Mouse (Mus musculus) G1E (cell line): Measurements from ENCODE around the gene Rabepk. TPM values are rescaled to one million over a fixed set of nuclear protein-coding genes. Genes with fewer than 3 reads are reported as not detected.
A peak's percentile ranks its signal among the peaks of the same experiment; 100 is the strongest.
"Not testable (repeated sequence)": the region's sequence is repeated elsewhere in the genome, so short reads cannot be mapped to it uniquely, and the experiment has no call there.

ENCODE experiments used
- ATAC-seq: 2 replicates; pipeline ENCODE4 v1.8.0; 2016; ENCODE audit warnings: mild to moderate bottlenecking; ENCODE audit not compliant: insufficient number of reproducible peaks, poor library complexity, low FRiP score, severe bottlenecking; ENCODE audit errors: extremely low read depth
- DNase-seq: peaks from one replicate; pipeline ENCODE4 v3.0.0; 2012; ENCODE audit warnings: low spot score
- H3K27me3 ChIP-seq: 2 replicates; pipeline ENCODE4 v1.6.1; 2012; ENCODE audit warnings: mild to moderate bottlenecking, low read length, inconsistent platforms; ENCODE audit not compliant: insufficient read depth
- H3K36me3 ChIP-seq: replicated peaks from 2 replicates; pipeline ENCODE3; 2012; ENCODE audit warnings: mild to moderate bottlenecking, inconsistent platforms
- H3K4me1 ChIP-seq: 2 replicates; pipeline ENCODE4 v1.6.1; 2012; ENCODE audit warnings: low read depth, low read length, inconsistent platforms, mixed read lengths; ENCODE audit not compliant: insufficient read depth
- H3K4me3 ChIP-seq: 2 replicates; pipeline ENCODE4 v1.5.1; 2012; ENCODE audit warnings: low read depth, mild to moderate bottlenecking, inconsistent platforms, low read length, moderate library complexity, mixed read lengths
- H3K9me3 ChIP-seq: replicated peaks from 2 replicates; pipeline ENCODE4 v1.6.1; 2012; ENCODE audit warnings: inconsistent platforms
- CTCF ChIP-seq: IDR thresholded peaks from 2 replicates; pipeline ENCODE4 v1.5.1; 2012; ENCODE audit warnings: low read depth, low read length, inconsistent platforms, mixed read lengths
- GATA1 ChIP-seq: IDR thresholded peaks from 2 replicates; pipeline ENCODE4 v1.6.1; 2012; ENCODE audit warnings: borderline replicate concordance, low read length, inconsistent platforms, mixed read lengths
- GATA2 ChIP-seq: IDR thresholded peaks from 2 replicates; pipeline ENCODE4 v1.6.1; 2012; ENCODE audit warnings: low read depth, low read length, inconsistent platforms, borderline replicate concordance
- POLR2AphosphoS5 ChIP-seq: IDR thresholded peaks from 2 replicates; pipeline ENCODE4 v1.6.1; 2012; ENCODE audit warnings: low read depth, low read length, inconsistent platforms; ENCODE audit not compliant: insufficient replicate concordance
- TAL1 ChIP-seq: conservative IDR thresholded peaks from 2 replicates; pipeline ENCODE4 v1.6.1; 2012; ENCODE audit warnings: low read depth, low read length, inconsistent platforms, mixed read lengths
- polyA plus RNA-seq: library from polyadenylated mRNA; stranded (reverse); fragments of >175 nt; gene quantifications from 2 replicates; pipeline ENCODE4 v1.2.3, GENCODE M21; 2012
- total RNA-seq, 2 experiments: library from RNA; stranded (forward) in 1 of 2; stranded (reverse) in 1 of 2; fragments of 200-1000 nt in 1 of 2; fragments of >200 nt in 1 of 2; fragmentation: Nextera tagmentation in 1 of 2; gene quantifications; 2 replicates each; pipeline ENCODE4 v1.2.3; 2014 to 2017

Rabepk gene
- total and polyA plus RNA-seq, 3 experiments, result 11.6 to 31.8 (median 21.1) TPM

- H3K4me1 ChIP-seq, result peaks cover 26% of the 10 kb centered on the region
- ATAC-seq (no peak), DNase-seq (no peak)
- no peak overlapping the region for H3K4me3 ChIP-seq
- TF ChIP-seq TAL1 (no peak), GATA1 (no peak), POLR2AphosphoS5 (no peak), CTCF (no peak), GATA2 (no peak)
- peaks cover 67% of the 10 kb centered on the region for H3K36me3 ChIP-seq
- H3K27me3 ChIP-seq, result no peaks in the 10 kb centered on the region
- peaks cover 11% of the 10 kb centered on the region for H3K9me3 ChIP-seq
Observed at GRCm38 (mm10) chr2:34795426-34795825, 4.3 kb downstream of the Rabepk start.

GRCm38 (mm10) chr2:34794511-34794910 is 5.2 kb downstream of the Rabepk start:
- peaks cover 75% of the 10 kb centered on the region for H3K36me3 ChIP-seq
- no peak for TF ChIP-seq TAL1
- no peak for TF ChIP-seq GATA2
- no peak for TF ChIP-seq POLR2AphosphoS5
- TF ChIP-seq CTCF, result no peak
- TF ChIP-seq GATA1, result no peak
- no peak overlapping the region for H3K4me3 ChIP-seq

DNA sequence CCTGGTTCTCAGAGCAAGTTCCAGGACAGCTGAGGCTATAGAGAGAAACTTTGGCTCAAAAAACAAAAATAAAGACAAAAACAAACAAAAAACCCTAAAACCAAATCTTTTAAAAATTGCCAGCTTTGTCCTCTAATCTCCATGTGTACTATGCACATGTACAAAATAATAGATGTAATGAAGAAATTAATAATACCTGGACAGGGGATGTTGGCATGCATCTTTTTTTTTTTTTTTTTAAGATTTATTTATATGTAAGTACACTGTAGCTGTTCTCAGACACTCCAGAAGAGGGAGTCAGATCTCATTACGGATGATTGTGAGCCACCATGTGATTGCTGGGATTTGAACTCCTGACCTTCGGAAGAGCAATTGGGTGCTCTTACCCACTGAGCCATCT is 7.2 kb downstream of the Rabepk start:
- not testable (repeated sequence) for ATAC-seq, H3K4me3 ChIP-seq, H3K27me3 ChIP-seq, DNase-seq
- Histone ChIP-seq H3K4me1 (peaks cover 12% of the 10 kb centered on the region), H3K36me3 (peaks cover 85% of the 10 kb centered on the region), H3K9me3 (peaks cover 11% of the 10 kb centered on the region)

More at GRCm38 (mm10) chr2:34794511-34794910, 5.2 kb downstream of the Rabepk start:
- no peak for DNase-seq
- peaks cover 22% of the 10 kb centered on the region for H3K4me1 ChIP-seq
- H3K9me3 ChIP-seq, result peaks cover 11% of the 10 kb centered on the region
- ATAC-seq, result no peak
- no peaks in the 10 kb centered on the region for H3K27me3 ChIP-seq

- Histone ChIP-seq H3K4me1 (peaks cover 13% of the 10 kb centered on the region), H3K36me3 (peaks cover 86% of the 10 kb centered on the region), H3K4me3 (no peak overlapping the region), H3K27me3 (no peaks in the 10 kb centered on the region), H3K9me3 (peaks cover 11% of the 10 kb centered on the region)
- no peak for DNase-seq
- no peak for ATAC-seq
- TF ChIP-seq GATA2 (no peak), GATA1 (no peak), POLR2AphosphoS5 (no peak), CTCF (no peak), TAL1 (no peak)
Observed at GRCm38 (mm10) chr2:34790282-34790681, 9.4 kb downstream of the Rabepk start.

- Histone ChIP-seq H3K36me3 (peaks cover 91% of the 10 kb centered on the region), H3K9me3 (no peaks in the 10 kb centered on the region), H3K27me3 (no peaks in the 10 kb centered on the region), H3K4me1 (peaks cover 45% of the 10 kb centered on the region), H3K4me3 (no peak overlapping the region)
- DNase-seq, result no peak
- ATAC-seq, result no peak
- TF ChIP-seq TAL1 (no peak), CTCF (peak; percentile 63)
Observed at GRCm38 (mm10) chr2:34784085-34784484, 15.6 kb downstream of the Rabepk start.

DNA sequence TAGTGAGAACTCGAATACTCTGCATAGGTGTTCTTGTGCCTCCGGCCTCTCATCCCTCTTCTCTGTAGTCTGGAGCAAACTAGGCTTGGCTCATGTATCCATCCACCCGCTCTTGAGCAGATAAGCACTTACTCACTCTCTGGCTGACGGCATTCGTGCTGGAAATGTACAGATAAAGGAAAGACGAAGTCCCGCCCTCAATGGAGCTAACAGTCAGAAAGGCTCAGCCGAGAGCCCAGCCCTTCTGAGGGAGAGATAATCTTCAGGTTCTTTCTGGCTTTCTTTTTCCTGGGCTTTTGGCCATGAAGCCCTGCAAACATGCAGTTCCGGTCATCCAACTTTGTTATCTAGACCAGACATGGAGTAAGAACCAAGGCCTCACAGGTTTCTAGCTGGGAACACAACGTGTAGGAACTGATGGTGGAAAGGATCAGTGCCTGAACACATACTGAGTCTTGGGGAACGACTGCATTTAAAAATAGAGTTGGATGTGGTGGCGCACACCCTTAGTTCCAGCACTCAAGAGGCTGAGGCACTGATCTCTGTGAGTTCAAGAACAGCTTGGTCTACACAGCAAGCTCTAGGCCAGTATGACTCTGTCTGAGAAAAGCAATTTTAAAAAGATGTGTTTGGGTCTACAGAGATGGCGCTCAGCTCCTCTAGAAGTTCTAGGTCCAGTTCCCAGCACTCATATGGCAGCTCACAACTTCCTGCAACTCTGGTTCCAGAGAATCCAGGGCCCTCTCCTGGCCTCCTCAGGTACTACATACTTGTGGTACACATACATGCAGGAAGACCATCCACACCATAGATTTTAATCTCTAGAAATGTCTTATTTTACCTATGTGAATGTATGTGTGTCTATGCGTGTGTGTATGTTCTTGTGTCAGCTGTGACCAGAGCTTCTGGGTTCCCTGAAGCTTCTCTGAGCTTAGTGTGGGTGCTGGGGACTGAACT is 16.4 kb downstream of the Rabepk start:
- Histone ChIP-seq H3K36me3 (peaks cover 91% of the 10 kb centered on the region), H3K9me3 (no peaks in the 10 kb centered on the region), H3K4me3 (peak overlapping the region; percentile 25; the same call in 1 of the 2 replicates), H3K27me3 (no peaks in the 10 kb centered on the region), H3K4me1 (peaks cover 42% of the 10 kb centered on the region)
- TF ChIP-seq POLR2AphosphoS5, result no peak
- TF ChIP-seq TAL1, result peak; percentile 81
- ATAC-seq, result peak; percentile 89
- peak; percentile 72 for DNase-seq

- ATAC-seq, result no peak
- Histone ChIP-seq H3K36me3 (peaks cover 89% of the 10 kb centered on the region), H3K9me3 (no peaks in the 10 kb centered on the region), H3K4me1 (peaks cover 50% of the 10 kb centered on the region), H3K4me3 (no peak overlapping the region), H3K27me3 (no peaks in the 10 kb centered on the region)
- TF ChIP-seq TAL1 (no peak), GATA2 (no peak), CTCF (no peak), GATA1 (no peak), POLR2AphosphoS5 (no peak)
- no peak for DNase-seq
Observed at GRCm38 (mm10) chr2:34777237-34777868, 22.4 kb downstream of the Rabepk start.
